Mouse (Mus musculus) heart, postnatal 10 days (tissue): ENCODE measurements around the gene Slc39a11. TPM values are rescaled to one million over a fixed set of nuclear protein-coding genes. Genes with fewer than 3 reads are reported as not detected.
A peak's percentile ranks its signal among the peaks of the same experiment; 100 is the strongest.

Experiments
- DNase-seq, 2 experiments: peaks; one replicate each; pipeline ENCODE4 v3.0.0; 2021
- intact Hi-C: fragments of 180-260 bp; cut with DNase I; formaldehyde crosslinking; loops from one replicate; pipeline ENCODE4 v1.15.1; 2025
- total RNA-seq, 2 experiments: library from RNA; stranded (reverse); gene quantifications; 2 replicates each; pipeline ENCODE4 v1.2.3; 2021

Gene Slc39a11
- total RNA-seq: 1 to 10 TPM; 6.2 to 8.1 TPM

DNA sequence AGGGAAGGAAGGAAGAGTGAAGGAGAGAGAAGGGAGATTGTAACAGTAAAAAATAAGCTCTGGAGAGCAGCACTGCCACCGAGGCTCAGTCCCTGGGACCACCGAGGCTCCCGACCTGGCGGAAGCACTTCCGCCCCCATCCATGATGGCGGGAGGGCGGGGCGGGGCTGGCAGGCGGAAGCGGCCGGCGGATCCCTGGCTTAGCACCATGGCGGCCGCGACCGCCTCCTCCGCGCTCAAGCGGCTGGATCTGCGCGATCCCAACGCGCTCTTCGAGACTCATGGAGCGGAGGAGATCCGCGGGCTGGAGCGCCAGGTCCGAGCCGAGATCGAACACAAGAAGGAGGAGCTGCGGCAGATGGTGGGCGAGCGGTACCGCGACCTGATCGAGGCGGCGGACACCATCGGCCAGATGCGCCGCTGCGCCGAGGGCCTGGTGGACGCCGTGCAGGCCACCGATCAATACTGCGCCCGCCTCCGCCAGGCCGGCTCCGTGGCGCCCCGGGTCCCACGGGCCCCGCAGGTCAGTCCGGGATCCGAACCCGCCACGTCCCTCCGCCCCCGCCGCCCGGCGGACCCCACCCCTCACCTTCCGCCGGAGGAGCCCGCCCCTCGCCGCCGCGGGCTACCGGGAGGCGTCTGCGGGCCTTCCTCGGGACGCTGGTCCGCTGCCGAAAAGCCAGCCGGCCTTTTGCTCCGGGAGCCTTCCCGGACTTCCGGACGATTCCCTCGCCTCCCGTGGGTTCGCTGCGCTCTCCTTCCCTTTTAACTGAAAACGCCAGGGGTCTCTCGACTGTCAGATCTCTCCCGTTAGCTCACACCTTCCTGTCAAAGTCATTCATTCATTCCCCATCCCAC lies at the start of gene Slc39a11:
Gene Slc39a11, minus strand, starts transcription at position 727 of the 858 bp plus-strand sequence.
- intact Hi-C loops: loop anchor here (2.0 kb wide), 1 partner anchor 33 kb away; no protein-coding TSS in a partner anchor
- DNase-seq: peak; percentile 72 to 82

- DNase-seq: no peak
- intact Hi-C loops: loop anchor here (10.0 kb wide), 2 partner anchors 365 to 935 kb away; partner anchors contain the start of gene Sdk2
Measured at GRCm38 (mm10) chr11:113699643-113700042, 49.8 kb upstream of the Slc39a11 start.

GRCm38 (mm10) chr11:113698013-113698545 lies 48.2 kb upstream of the Slc39a11 start:
- intact Hi-C loops: no loop called here
- peak in 1 of 2 experiments; percentile 38 for DNase-seq

DNA sequence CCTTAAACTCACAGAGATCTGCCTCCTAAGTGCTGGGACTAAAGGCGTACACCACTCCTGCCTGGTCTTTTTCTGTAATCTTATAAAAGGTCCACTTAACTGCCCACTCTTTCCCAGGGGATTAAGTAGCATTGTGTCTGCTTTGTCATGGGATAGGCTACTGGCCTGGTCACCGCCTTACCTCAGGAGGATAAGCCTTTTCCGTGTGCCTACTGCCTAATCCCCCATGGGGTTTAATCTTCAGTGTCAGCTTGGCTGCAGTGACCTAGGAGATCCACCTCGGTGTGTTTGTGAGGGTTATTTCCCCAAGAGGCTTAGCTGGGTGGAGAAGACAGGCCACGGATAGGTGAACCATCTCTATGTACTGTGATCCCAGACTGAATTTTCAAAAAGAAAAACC lies 47.7 kb upstream of the Slc39a11 start:
- intact Hi-C loops: no loop called here

GRCm38 (mm10) chr11:113691851-113692250 lies 42.0 kb upstream of the Slc39a11 start:
- no peak for DNase-seq
- intact Hi-C loops: no loop called here

More for the DNA sequence above, 47.7 kb upstream of the Slc39a11 start:
- DNase-seq: no peak

DNA sequence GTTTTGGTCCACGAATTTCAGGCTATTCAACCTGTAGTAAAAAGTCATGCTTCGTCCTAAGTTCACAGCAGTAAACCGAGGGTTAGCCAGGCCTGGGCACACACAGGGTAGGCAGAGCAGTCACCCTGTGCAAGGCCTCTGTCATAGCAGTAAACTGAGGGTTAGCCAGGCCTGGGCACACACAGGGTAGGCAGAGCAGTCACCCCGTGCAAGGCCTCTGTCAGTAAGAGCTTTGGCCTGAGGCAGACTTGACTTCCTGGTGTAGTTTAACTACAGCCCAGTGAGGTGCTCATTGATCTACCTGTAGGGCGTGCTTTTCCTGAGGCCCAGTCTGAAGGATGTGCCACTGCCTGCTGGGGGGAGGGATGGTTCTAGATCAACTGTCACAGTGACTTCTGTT lies 41.4 kb upstream of the Slc39a11 start:
- DNase-seq: no peak

DNA sequence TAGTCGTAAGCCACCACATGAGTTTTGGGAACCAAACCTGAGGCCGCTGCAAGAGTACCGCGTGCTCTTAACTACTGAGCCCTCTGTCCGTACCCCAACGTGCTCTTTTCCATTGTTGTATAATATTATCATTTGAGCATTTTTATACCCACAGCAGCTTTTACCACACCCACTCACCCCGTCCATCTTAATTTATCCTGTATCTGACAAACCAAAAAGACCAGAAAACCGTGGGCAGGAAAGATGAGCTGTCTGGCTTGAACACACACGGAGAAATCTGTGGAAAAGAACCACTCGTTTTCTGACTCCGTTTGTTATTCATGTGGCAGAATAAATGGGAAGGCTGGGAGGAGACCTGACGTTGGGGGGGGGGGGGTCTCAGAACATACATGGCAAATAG lies 40.6 kb upstream of the Slc39a11 start:
- DNase-seq: no peak
- intact Hi-C loops: no loop called here

More for the DNA sequence above, 41.4 kb upstream of the Slc39a11 start:
- intact Hi-C loops: no loop called here

GRCm38 (mm10) chr11:113687031-113687430 lies 37.2 kb upstream of the Slc39a11 start:
- DNase-seq: no peak
- intact Hi-C loops: no loop called here

- intact Hi-C loops: no loop called here
Measured at GRCm38 (mm10) chr11:113684707-113685426, 35.0 kb upstream of the Slc39a11 start.

GRCm38 (mm10) chr11:113683957-113684706 lies 34.3 kb upstream of the Slc39a11 start, which contains the start of the genes Fam104a and D11Wsu47e:
TSS of gene Fam104a (minus strand) at chr11:113684155.
TSS of gene D11Wsu47e (plus strand) at chr11:113684412.
- intact Hi-C loops: loop anchor here (2.0 kb wide), 1 partner anchor 35 kb away; the partner anchor contains the start of gene Cog1
- peak; percentile 97 to 98 for DNase-seq

More at GRCm38 (mm10) chr11:113684707-113685426, 35.0 kb upstream of the Slc39a11 start:
- DNase-seq: no peak

GRCm38 (mm10) chr11:113683627-113683956 lies 33.7 kb upstream of the Slc39a11 start:
- intact Hi-C loops: loop anchor here (2.0 kb wide), 1 partner anchor 35 kb away; the partner anchor contains the start of gene Cog1
- no peak for DNase-seq

- DNase-seq: peak; percentile 58 to 66
- intact Hi-C loops: loop anchor here (2.0 kb wide), 1 partner anchor 34 kb away; the partner anchor contains the start of gene Cog1
Measured at GRCm38 (mm10) chr11:113682897-113683626, 33.2 kb upstream of the Slc39a11 start.

DNA sequence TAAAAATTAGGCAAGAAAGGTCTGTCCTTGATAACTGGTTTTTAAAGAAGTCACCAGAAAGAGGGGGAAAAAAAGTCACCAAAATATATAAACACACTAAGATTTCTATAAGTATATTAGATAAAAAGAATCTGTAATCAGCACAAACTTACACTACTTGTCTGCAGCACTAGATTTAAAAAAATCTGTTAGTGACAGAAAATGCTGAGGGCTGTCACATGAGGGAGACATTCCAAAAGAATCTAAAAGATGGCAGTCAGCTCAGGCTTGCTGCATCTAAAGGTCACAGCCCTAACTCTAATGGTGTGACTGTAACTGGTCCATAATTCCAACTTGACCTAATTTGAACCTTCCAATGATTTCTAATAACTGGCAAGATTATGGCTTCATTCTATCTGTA lies 32.1 kb upstream of the Slc39a11 start:
- no peak for DNase-seq
- intact Hi-C loops: loop anchor here (2.0 kb wide), 1 partner anchor 33 kb away; the partner anchor contains the start of gene Cog1

- no peak for DNase-seq
- intact Hi-C loops: no loop called here
Measured at GRCm38 (mm10) chr11:113680954-113681353, 31.1 kb upstream of the Slc39a11 start.

- intact Hi-C loops: no loop called here
- peak in 1 of 2 experiments; percentile 30 for DNase-seq
Measured at GRCm38 (mm10) chr11:113678373-113678772, 28.5 kb upstream of the Slc39a11 start.

DNA sequence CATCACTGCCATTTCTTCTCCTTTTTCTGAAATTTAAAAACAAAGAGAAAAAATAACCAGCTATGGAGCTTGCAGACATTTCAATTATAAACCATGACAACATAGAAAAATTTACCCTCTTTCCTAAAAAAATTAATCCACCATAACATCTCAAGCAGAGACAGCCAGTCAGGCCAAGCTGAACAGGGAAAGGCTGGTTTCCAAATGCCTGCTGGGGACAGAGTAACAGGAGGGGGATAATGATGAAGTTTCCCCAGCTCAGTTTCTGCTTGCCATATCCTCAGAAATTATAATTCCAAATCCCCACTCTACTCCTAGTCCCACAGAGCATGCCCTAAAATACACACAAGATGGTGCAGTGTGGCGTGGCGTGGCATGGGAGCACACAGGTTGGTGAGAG lies 27.5 kb upstream of the Slc39a11 start:
- DNase-seq: no peak
- intact Hi-C loops: no loop called here

DNA sequence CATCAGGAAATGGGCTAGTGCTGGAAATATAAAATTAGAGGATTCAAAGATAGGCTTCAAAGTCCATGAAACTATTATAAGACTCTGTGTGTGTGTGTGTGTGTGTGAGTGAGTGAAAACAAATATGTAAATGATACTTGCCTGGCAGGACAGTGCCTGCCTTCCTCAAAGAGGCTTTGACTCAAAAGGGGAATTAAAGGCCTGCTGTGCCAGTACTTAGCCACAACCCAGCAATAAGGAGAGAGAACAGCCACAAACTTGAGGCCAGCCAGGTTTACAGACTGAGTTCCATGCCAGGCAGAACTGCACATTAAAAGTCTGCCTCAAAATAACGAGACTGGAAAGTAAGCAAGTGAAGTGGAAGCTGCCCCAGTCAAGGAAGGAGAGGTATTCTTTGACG lies 27.0 kb upstream of the Slc39a11 start:
- DNase-seq: no peak
- intact Hi-C loops: no loop called here

DNA sequence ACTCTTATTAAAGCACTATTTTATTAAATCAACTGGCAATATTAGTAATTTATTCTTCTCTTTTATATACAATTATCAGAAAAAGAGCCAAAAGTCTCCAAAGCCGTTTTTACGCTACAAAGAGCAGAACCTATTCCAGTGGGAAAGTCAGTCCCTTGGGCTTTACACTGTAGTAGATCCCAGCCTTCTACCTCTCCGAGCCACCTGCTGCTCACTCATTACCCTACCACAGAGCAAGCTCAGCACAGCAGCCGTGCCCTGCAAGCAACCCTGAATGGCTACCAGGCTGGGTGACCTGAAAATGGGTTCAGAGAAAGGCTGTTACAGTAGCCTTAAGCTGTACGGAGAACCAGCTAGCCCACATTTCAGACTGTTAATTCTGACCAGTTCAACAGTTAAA lies 24.7 kb upstream of the Slc39a11 start:
- intact Hi-C loops: no loop called here
- no peak for DNase-seq

DNA sequence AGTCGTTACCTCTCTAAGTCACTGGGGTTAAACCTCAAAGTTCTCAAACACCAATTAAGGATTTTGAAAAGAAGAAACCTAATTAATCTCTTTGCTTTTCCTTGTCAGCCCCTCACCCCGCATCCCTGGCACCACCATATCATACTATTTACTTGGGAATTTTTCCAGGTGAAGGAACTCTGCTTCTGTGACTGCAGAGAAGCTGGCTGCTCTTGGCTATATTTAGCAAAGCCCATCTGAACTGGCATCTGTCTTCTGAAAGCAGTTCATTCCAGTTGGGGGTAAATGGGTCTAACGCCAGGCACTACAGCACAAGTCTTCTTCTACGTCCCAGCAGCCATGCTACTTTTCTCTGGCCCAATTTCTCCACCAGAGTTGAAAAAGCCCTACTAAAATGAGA lies 23.7 kb upstream of the Slc39a11 start:
- DNase-seq: peak; percentile 28 to 30
- intact Hi-C loops: no loop called here
